Mouse (Mus musculus): ENCODE data around the gene Magohb. TPM values are rescaled to one million over a fixed set of nuclear protein-coding genes. Genes with fewer than 3 reads are reported as not detected.

The Magohb gene
- total RNA-seq, 1 experiment from 2014 or later: 12.3 TPM

DNA sequence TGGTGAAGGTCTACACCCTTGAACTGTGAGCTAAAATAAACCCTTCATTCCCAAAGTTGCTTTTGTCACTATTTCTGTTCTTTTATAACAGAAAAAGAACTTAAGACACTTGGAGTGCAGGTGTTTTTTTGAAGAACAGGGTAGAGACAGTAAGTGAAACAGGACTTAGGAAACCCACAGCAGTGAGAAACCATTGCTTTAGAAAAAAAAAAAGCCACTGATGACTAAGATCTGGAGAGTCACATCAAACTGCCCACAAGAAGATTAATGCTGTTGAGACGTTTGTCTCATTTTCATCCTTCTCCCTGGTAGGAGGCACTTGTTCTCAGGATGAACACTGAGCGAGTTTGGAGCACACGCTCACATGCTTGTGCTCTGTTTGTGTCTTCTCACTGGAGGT, 31.0 kb downstream of the Magohb start:
- no peak for DNase-seq

DNA sequence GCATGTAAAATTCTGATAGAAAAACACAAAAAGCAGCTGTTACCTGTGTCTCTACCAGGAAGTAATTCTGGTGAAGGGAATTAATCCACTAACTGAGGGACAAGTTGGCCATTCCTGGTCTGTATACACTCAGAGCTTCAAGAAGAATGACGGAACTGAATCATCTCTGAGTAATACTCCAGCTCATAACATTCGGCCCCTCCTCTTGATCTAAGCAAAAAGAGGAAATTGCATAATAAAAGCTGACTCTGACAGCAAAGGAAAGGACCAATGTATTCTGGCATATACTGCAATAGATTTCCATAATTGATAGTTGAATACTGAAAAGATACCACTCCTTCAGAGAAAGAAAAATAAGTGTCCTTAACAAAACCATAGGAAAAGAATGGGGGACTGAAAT, 45.8 kb downstream of the Magohb start, which contains the start of gene Klra2:
TSS of gene Klra2 (minus strand) at position 157 of the 400 bp plus-strand sequence.
- DNase-seq: no peak

DNA sequence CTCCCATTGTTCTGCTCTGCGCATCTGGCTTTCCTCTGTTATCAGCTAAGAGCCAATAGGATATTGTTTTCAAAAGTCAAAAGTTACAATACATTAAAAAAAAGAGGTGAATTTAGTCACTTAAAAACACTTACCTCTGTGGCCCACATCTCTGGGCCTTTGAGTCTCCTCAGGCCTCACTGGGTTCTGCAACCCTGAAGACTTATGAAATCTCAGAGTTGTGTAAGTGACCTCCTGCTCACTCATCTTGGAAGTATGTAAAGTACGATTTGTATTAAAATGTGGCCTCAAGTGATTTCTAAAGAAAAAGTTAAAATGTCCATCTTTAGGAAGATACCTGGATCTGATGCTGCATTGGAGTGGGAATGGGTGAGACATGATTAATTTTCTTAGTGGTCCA, 48.0 kb downstream of the Magohb start:
- no peak for DNase-seq

Other genes starting within 250 kb of the Magohb start
- gene Klra2, start 45.9 kb downstream of the Magohb start, total RNA-seq (2021): 1.4 and 1.6 TPM in 2 replicates
- 0.73 TPM in 1 of 2 replicates, not detected in the other for gene Styk1, start 60.4 kb upstream of the Magohb start, total RNA-seq (2021)
- gene Ybx3, start 95.2 kb upstream of the Magohb start, total RNA-seq (2021): 194 and 279 TPM in 2 replicates
- not detected in 2 replicates for gene 5430401F13Rik, start 193.2 kb upstream of the Magohb start, total RNA-seq (2021)
- gene Gm6619, start 193.2 kb upstream of the Magohb start, total RNA-seq (2021): not detected in 2 replicates

Measured in adrenal gland, postnatal 25 days (tissue).